Mouse (Mus musculus) heart, embryonic 14.5 days (tissue): Measurements from ENCODE around the gene Acsbg1. TPM values are rescaled to one million over a fixed set of nuclear protein-coding genes. Genes with fewer than 3 reads are reported as not detected.
"Not testable (repeated sequence)": the region's sequence is repeated elsewhere in the genome, so short reads cannot be mapped to it uniquely, and the experiment has no call there.

ENCODE experiments used
- ATAC-seq: fragments of 200-750 bp; cut with Nextera tagmentation; 2 replicates; pipeline ENCODE4 v1.8.0; 2017; ENCODE audit warnings: low read depth, moderate TSS enrichment; ENCODE audit not compliant: insufficient number of reproducible peaks, insufficient read depth, low FRiP score
- H3K27ac ChIP-seq, 2 experiments: fragments of 200-500 bp in 1 of 2; fragments of 300-500 bp in 1 of 2; sonication (generic) in 1 of 2; replicated peaks in 1 of 2; 2 replicates each; pipeline ENCODE4 v1.5.1; 2012 to 2014; ENCODE audit warnings: low read depth in 2 of 2, low read length in 2 of 2, control low read depth in 1 of 2, mild to moderate bottlenecking in 1 of 2, mixed read lengths in 1 of 2; ENCODE audit not compliant: control insufficient read depth in 1 of 2, insufficient read depth in 1 of 2
- H3K27me3 ChIP-seq: fragments of 300-500 bp; sonication (generic); 2 replicates; pipeline ENCODE4 v1.6.1; 2014; ENCODE audit warnings: mild to moderate bottlenecking, low read length, control low read depth; ENCODE audit not compliant: control insufficient read depth, insufficient read depth
- H3K36me3 ChIP-seq: fragments of 300-500 bp; sonication (generic); 2 replicates; pipeline ENCODE4 v1.6.1; 2014; ENCODE audit warnings: mild to moderate bottlenecking, control low read depth, low read length, mixed read lengths; ENCODE audit not compliant: control insufficient read depth, insufficient read depth
- H3K4me1 ChIP-seq, 2 experiments: fragments of 200-500 bp in 1 of 2; fragments of 300-500 bp in 1 of 2; sonication (generic) in 1 of 2; 2 replicates each; pipeline ENCODE4 v1.6.1; 2012 to 2014; ENCODE audit warnings: low read length in 2 of 2, control low read depth in 1 of 2, mixed read lengths in 1 of 2; ENCODE audit not compliant: control insufficient read depth in 2 of 2, insufficient read depth in 2 of 2
- H3K4me2 ChIP-seq: fragments of 300-500 bp; sonication (generic); 2 replicates; pipeline ENCODE4 v1.6.1; 2014; ENCODE audit warnings: mild to moderate bottlenecking, low read length
- H3K4me3 ChIP-seq, 2 experiments: fragments of 200-500 bp in 1 of 2; fragments of 300-500 bp in 1 of 2; sonication (generic) in 1 of 2; 2 replicates each; pipeline ENCODE4 v1.5.1; 2012 to 2014; ENCODE audit warnings: low read length in 2 of 2, mild to moderate bottlenecking in 2 of 2, control low read depth in 1 of 2, low read depth in 1 of 2, moderate library complexity in 1 of 2; ENCODE audit not compliant: control insufficient read depth in 1 of 2, insufficient read depth in 1 of 2
- H3K9ac ChIP-seq: fragments of 300-500 bp; sonication (generic); 2 replicates; pipeline ENCODE4 v1.6.1; 2014; ENCODE audit warnings: mild to moderate bottlenecking, low read length
- H3K9me3 ChIP-seq: fragments of 300-500 bp; sonication (generic); 2 replicates; pipeline ENCODE4 v1.6.1; 2016; ENCODE audit warnings: low read length, control low read depth; ENCODE audit not compliant: control insufficient read depth
- WGBS: fragments of 180-500 bp; shearing (Covaris S2); extraction: QIAGEN DNeasy Blood & Tissue Kit; methylation state at CpG from one replicate; pipeline ENCODE4 v1.1.7; 2014; 5-methylcytosine and 5-hydroxymethylcytosine counted together
- polyA plus RNA-seq: library from polyadenylated mRNA; unstranded; fragments of >200 nt; fragmentation: Nextera tagmentation; extraction: Ambion mirVana; gene quantifications from 2 replicates; pipeline ENCODE4 v1.2.1, GENCODE M21; 2014

Acsbg1 gene
- polyA plus RNA-seq, 1 experiment from 2014 or later, result 0.07 TPM

GRCm38 (mm10) chr9:54612781-54613191, 48.9 kb downstream of the Acsbg1 start:
- no peak overlapping the region for H3K4me2 ChIP-seq
- H3K9ac ChIP-seq, result no peak overlapping the region
- ATAC-seq, result no peak
- WGBS, result 69% methylated on average over 5 of the region's 5 CpGs
- no peaks in the 10 kb centered on the region for H3K4me1 ChIP-seq
- no peaks in the 10 kb centered on the region for H3K9me3 ChIP-seq
- no peaks in the 10 kb centered on the region for H3K27me3 ChIP-seq
- H3K36me3 ChIP-seq, result no peaks in the 10 kb centered on the region
- no peak overlapping the region for H3K4me3 ChIP-seq
- no peak overlapping the region for H3K27ac ChIP-seq

- Histone ChIP-seq H3K4me3 (no peak overlapping the region), H3K4me1 (no peaks in the 10 kb centered on the region), H3K27ac (no peak overlapping the region), H3K4me2 (no peak overlapping the region), H3K9ac (no peak overlapping the region), H3K36me3 (peaks cover 59% of the 10 kb centered on the region), H3K9me3 (no peaks in the 10 kb centered on the region), H3K27me3 (no peaks in the 10 kb centered on the region)
- no peak for ATAC-seq
- WGBS, result 56% methylated on average over 4 of the region's 4 CpGs
Measured at GRCm38 (mm10) chr9:54604886-54605285, 56.8 kb downstream of the Acsbg1 start.

DNA sequence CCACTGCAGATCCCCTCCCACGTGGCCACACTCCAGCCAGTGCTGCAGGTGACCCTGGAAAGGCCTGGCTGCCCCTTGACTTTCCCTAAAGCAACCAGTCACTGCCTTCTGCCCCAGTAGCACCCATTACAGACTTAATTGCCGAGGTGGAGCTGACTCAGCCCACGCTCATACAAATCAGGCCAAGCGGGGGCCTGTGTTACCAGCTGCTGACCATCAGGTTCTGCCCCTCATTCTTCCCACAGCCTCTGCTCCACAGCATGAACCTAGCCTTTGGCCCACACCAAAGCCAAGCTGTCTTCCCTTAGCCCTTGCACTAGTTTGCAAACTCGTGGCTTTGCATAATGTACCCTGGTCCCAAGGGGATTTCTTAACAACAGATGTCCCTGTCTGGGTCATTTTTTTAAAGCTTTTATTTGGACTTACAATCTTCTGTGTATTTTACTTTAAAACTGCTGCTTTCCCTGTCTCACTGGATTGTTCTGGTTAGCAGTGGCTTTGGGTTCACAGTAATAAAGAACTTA, 57.5 kb downstream of the Acsbg1 start:
- H3K9ac ChIP-seq, result no peak overlapping the region
- peaks cover 66% of the 10 kb centered on the region for H3K36me3 ChIP-seq
- 67% methylated on average over 5 of the region's 5 CpGs for WGBS
- H3K9me3 ChIP-seq, result no peaks in the 10 kb centered on the region
- no peak overlapping the region for H3K4me3 ChIP-seq
- no peaks in the 10 kb centered on the region for H3K27me3 ChIP-seq
- H3K4me1 ChIP-seq, result no peaks in the 10 kb centered on the region
- no peak overlapping the region for H3K4me2 ChIP-seq
- no peak overlapping the region for H3K27ac ChIP-seq
- no peak for ATAC-seq

DNA sequence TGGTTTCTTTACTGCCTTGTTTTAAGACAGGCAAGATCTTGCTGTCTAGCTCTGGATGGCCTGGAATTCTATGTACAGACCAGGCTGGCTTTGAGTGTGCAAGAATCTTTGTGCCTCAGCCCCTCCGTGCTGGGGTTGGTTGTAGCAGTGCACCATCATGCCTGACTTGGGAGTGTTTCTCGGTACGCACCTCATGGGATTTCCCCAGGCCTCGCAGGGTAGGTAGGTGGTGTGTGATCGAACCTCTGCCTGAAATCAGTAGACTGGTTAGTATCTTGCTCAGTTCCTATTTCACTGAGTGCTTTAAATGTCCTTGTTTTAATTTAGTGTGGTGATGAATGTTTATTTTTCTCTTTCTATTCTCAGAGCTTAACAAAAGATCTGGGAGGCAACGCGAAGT, 58.8 kb downstream of the Acsbg1 start:
- H3K4me1 ChIP-seq, result no peaks in the 10 kb centered on the region
- no peak overlapping the region for H3K4me2 ChIP-seq
- no peak for ATAC-seq
- H3K27ac ChIP-seq, result no peak overlapping the region
- H3K27me3 ChIP-seq, result no peaks in the 10 kb centered on the region
- WGBS, result 83% methylated on average over 7 of the region's 7 CpGs
- H3K9ac ChIP-seq, result no peak overlapping the region
- H3K9me3 ChIP-seq, result no peaks in the 10 kb centered on the region
- no peak overlapping the region for H3K4me3 ChIP-seq
- peaks cover 79% of the 10 kb centered on the region for H3K36me3 ChIP-seq

DNA sequence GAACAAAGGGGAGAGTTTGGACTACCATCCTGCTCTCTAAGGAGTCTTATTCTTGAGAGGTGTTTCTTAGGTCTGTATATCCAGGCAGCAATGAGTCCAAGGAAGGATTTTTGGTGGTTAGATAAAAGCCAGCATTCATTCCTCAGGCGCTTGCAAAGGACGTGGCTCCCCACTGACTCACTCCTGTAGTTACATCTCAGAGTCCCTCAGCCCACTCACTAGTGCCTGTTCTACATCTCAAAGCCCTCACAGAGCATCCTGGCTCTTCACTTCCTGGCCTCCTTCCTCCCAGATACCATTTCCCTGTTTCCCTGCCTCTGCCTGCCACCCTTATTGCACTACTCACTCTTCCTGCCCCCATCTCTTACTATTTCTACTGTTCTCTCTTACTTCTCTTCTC, 59.3 kb downstream of the Acsbg1 start:
- Histone ChIP-seq H3K4me1 (peaks cover 0 to 4% of the 10 kb centered on the region in 2 experiments; a peak in 1 of 4 replicates), H3K9me3 (no peaks in the 10 kb centered on the region), H3K9ac (no peak overlapping the region), H3K36me3 (peaks cover 84% of the 10 kb centered on the region), H3K27ac (no peak overlapping the region), H3K27me3 (no peaks in the 10 kb centered on the region), H3K4me3 (no peak overlapping the region), H3K4me2 (no peak overlapping the region)
- 71% methylated on average over 2 of the region's 2 CpGs for WGBS
- no peak for ATAC-seq

GRCm38 (mm10) chr9:54596752-54597465, 64.8 kb downstream of the Acsbg1 start:
- H3K9ac ChIP-seq, result peak overlapping the region; percentile 13; the same call in 1 of the 2 replicates
- whole genome bisulfite sequencing, result 58% methylated on average over 15 of the region's 15 CpGs
- no peaks in the 10 kb centered on the region for H3K9me3 ChIP-seq
- peaks cover 99% of the 10 kb centered on the region for H3K36me3 ChIP-seq
- peak; percentile 49; the same call in 1 of the 2 replicates for ATAC-seq
- H3K27me3 ChIP-seq, result no peaks in the 10 kb centered on the region
- no peak overlapping the region for H3K4me3 ChIP-seq
- H3K4me1 ChIP-seq, result peaks cover 5 to 27% of the 10 kb centered on the region in 2 experiments
- H3K4me2 ChIP-seq, result no peak overlapping the region
- H3K27ac ChIP-seq, result peak overlapping the region; percentile 61 to 79

DNA sequence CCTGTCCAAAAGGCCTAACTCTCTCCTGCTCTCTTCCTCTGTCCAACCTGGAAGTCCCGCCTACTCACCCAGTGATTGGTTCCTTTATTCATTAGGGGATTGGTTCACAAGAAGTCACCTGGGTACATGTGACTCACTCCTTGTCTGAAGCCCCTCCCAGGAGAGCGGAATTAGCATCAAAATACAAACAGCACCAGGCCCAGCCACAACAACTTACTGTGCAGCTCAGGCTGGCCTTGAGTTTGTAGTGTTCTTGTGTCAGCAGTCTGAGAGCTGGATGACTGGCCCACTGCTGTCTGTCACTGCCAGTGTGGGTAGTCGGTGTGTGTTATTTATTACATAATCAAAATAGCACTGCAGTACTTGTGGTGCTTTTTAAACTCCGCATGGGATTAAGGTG, 68.0 kb downstream of the Acsbg1 start:
- not testable (repeated sequence) for H3K9ac ChIP-seq, H3K27me3 ChIP-seq, ATAC-seq, H3K4me2 ChIP-seq, H3K9me3 ChIP-seq, H3K4me3 ChIP-seq, H3K27ac ChIP-seq
- Histone ChIP-seq H3K4me1 (peaks cover 5 to 30% of the 10 kb centered on the region in 2 experiments), H3K36me3 (peaks cover 94% of the 10 kb centered on the region)
- WGBS, result 78% methylated on average over 4 of the region's 4 CpGs
